Mouse (Mus musculus): ENCODE data around the gene Plekhm3.

Gene Plekhm3

GRCm38 (mm10) chr1:64790806-64791790 lies 165.5 kb downstream of the Plekhm3 start:
- DNase-seq (ENCODE audit: extremely low read depth, low read depth, low spot score), result no peak

DNA sequence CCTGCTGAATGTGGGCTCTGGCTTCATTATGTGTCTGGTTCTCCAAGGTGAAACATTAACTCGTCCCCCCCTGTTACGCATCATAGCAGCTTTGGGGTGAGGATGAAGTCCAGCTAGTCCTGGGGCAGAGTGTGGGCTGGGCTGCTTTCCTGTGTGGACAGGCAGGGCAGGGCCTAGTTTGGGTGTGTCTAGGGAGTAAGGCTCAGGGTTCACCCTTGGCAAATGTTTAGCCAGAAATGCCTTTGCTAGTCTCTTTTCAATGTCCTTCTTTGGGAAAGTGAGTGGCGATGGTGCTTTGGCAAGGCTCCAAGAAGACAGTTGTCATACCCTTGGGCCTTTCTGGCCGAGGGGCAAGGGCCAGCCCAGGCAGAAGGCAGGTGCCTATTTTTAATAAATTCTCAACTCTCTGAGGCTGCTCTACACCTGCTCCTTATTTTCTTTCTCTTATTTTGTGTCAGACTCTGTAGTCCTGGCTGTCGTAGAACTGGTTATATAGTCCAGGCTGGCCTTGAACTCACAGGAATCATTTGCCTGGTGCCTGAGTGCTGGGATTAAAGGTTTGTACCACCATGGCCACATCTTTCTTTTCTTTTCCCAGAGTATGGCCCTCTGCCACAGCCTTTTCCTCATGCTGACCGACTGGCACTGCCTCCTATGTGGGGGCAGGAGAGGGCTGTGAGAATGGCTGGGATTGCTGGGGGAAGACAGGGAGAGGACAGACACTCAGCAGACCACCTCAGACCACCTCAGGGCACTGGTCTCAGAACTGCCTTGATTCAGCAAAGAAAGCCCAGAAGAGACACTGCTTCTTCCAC lies 168.7 kb downstream of the Plekhm3 start:
- DNase-seq (ENCODE audit: extremely low read depth, low read depth, low spot score), result no peak

DNA sequence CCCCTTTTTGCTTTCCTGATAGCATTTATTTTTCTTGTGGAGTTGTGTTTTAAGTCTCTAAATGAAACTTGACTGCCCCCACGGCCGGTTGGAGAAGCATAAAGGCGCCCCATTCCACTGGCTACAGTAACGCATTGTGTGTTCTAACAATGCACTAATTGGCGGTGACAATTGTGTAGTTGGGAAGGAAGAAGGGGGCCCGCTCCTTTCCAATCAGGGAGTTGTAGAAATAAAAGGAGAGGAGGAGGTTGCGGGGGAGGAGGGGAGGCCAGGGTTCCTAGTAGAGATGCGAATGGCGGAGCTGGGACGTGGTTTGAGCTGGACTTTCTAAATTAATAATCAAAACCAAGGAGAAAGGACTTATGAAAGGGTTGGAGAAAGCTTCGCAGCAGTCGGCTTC lies 176.8 kb downstream of the Plekhm3 start:
- no peak for DNase-seq (ENCODE audit: extremely low read depth, low read depth, low spot score)

- no peak for DNase-seq (ENCODE audit: extremely low read depth, low read depth, low spot score)
Measured at GRCm38 (mm10) chr1:64779415-64779814, 177.2 kb downstream of the Plekhm3 start.

DNA sequence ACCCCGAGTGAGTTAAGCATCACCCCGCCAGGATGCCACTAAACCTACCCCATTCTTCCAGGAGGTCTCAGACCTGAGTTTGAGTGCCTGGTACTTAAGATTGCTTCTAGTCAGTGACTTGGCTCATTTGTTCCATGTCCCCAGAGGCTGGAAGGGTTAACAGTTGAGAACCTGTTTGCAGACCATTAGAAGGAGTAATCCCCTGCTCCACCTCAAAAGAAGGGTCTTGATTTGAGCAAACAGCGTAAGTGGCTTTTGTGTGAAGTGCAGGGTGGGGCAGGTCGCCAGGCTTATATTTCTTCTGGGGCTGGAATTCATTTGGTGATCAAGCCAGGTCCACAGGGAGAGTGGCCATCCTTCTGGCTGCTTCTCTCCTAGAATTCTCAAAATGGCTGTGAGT lies 183.3 kb downstream of the Plekhm3 start:
- no peak for DNase-seq (ENCODE audit: extremely low read depth, low read depth, low spot score)

DNA sequence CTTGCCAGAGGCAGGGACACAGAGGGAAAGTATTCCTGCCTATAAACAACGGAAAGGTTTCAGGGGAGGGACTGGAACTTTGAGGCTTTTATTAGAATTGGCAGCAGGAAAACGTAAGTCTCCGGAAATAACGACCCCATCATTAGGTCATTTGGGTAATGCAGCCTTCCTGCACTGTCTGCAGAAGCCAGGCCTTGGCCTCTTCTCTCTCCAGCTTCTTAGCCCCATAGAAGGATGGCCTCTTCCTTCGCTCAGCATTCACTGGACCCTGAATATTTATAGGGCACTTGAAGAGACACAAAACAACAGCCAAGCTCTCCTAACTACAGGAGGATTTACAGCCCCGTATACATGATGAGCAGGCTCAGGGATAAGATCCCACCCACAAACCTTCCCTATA lies 186.5 kb downstream of the Plekhm3 start:
- no peak for DNase-seq (ENCODE audit: extremely low read depth, low read depth, low spot score)

DNA sequence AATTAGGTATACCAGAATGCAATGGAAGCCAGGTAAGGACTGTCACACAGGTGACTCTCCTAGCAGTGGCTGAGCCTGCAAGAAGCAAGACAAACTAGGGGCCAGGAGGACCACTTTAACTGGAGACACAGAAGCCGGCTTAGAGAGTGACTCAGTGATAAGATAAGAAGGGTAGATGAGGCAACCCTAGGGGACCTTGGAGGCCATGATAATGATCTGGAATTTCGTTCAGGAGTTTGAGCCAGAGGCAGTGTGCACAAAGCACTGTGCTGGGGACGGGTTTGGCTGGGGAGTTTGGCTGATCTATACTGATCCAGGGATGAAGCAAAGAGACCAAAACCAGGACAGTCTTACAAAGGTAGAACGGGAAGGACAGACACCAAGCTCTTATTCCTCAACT lies 195.0 kb downstream of the Plekhm3 start:
- no peak for DNase-seq (ENCODE audit: extremely low read depth, low read depth, low spot score)

DNA sequence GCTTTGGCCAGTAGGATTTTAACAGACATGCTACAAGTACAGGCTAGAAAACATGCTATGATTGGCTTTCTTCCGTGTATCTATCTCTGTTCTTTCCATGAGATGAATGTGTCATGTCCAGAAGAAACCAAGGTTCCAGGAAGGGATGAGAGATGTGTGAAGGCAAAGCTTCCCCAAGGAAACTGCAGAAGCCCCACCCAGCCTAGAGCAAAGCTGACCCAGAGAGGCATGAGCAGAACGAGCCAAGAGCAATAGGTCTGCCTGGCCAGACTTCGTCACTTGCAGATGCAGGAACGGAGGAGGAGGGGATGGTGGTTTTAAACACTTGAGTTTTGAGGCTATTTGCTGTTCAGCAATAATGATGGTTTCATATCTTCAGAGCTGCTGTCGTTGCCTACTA lies 198.9 kb downstream of the Plekhm3 start:
- DNase-seq (ENCODE audit: extremely low read depth, low read depth, low spot score), result no peak

- no peak for DNase-seq (ENCODE audit: extremely low read depth, low read depth, low spot score)
Measured at GRCm38 (mm10) chr1:64757254-64757653, 199.4 kb downstream of the Plekhm3 start.

- no peak for DNase-seq (ENCODE audit: extremely low read depth, low read depth, low spot score)
Measured at GRCm38 (mm10) chr1:64756640-64757030, 200.0 kb downstream of the Plekhm3 start.

DNA sequence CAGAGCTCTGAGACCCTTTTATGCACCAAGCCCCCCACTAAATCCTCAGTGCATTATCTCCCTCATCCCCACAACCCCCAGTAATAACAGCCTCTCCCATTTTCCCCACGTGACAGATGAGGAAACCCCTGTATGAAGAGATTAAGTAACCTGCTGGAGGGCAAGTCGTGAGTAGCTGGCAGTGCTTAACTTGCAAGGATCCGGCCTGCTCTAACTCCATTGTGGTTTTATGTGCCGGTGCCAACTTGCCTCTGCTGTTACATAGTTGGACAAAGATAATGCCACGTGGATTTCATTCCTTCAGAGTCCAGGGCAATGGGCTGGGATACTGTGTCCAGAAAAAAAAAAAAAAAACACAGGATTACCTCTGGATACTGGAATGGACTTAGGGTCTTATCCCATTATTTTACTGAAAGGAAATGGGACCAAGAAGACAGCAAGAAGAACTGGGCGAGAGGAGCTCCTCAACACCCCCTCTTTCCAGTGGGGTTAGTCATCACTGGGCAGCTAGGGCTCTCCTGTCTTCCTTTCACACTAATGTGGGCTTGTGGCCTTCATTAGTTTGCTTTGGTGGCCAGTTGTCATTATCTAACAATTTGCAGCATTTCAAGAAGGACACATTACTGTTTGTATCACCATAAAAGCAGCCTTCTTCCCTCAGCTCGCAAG lies 200.5 kb downstream of the Plekhm3 start:
- DNase-seq (ENCODE audit: extremely low read depth, low read depth, low spot score), result peak; percentile 83

DNA sequence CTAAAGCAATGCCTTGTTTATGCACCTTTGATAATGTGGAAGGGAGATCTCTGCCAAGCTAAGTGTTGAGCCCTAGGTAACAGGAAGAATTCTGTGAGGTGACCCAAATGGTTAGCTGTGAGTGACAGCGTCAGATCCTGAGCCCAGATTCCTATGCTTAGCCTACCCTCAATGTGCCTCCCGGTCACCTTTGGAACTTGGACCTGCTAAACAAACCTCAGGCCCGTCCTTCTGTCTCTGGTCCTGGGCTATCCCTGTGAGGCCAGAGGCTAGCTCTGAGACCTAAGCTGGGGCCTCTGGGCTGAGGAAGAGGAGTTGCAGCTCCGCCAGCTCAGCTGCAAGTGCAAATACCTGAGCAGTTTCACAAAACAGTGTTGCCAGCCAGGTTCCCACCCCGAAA lies 202.0 kb downstream of the Plekhm3 start:
- DNase-seq (ENCODE audit: extremely low read depth, low read depth, low spot score), result no peak

DNA sequence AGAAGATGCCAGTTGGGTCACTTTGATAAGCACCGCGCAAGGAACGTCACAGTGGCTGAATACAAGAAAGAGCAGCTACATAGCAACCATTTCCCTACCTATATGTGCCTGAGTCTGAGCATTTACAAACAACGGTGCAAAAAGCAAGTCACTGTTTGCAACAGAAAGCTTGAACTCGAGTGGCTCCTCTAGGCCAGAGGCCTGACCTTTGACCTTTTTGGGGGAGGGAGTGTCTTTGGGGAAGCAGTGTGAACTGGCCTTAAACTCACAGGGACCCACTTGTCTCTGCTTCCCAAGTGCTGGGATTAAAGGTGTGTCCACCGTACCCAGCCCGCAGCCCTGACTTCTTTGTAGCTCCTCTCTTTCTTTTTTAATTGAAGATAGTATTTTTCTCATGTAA lies 203.0 kb downstream of the Plekhm3 start:
- DNase-seq (ENCODE audit: extremely low read depth, low read depth, low spot score), result no peak

- no peak for DNase-seq (ENCODE audit: extremely low read depth, low read depth, low spot score)
Measured at GRCm38 (mm10) chr1:64753109-64753508, 203.5 kb downstream of the Plekhm3 start.

DNA sequence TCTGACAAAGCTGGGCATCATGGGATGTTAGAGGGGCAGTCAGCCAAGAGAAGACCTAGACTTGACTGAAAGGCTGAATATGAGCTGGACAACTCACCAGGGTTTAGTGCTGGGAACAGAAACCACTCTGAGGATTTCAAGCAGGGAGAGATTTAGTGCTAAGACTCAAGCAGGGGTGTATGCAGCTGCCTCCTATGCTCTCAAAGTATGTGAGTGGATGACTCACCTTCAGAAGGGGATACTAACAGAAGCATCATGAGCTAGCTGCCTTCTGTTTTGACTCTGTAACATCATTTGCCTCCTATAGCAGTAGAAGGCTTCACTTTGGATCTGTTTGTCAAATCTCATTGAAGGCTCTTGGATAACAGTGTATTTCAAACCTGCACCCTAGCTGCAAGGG lies 212.0 kb downstream of the Plekhm3 start:
- DNase-seq (ENCODE audit: extremely low read depth, low read depth, low spot score), result no peak

DNA sequence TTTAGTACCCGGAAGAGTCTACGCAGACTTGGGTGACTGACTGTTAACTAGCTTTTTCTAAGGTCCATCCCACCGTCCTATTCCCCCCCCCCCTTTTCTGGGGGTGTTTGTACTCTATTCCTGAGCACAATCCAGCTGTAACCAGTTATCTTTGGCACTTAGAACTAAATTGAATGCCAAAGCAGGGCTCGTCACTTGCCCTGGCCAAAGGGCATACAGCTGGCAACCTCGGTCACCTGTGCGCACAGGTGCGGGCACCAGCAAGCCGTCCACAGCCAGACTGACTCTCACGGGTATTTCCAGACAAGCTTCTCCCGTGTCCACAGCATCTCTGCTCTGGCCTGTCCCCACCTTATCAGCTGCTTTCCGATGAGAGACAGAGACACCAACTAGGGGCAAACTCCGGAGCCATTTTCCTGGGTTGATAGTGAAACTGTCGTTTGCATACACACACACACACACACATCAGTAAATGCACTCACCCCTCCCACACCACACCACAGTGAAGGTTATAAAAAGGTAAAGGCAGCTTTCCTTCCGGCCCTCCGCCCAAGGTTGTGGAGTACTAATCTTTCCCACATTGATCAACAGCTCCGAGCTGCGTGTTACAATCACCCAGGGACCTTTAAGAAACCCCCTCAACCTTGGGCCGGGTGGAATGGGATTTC lies 213.7 kb downstream of the Plekhm3 start:
- no peak for DNase-seq (ENCODE audit: extremely low read depth, low read depth, low spot score)

GRCm38 (mm10) chr1:64738661-64739082 lies 218.0 kb downstream of the Plekhm3 start:
- no peak for DNase-seq (ENCODE audit: extremely low read depth, low read depth, low spot score)

DNA sequence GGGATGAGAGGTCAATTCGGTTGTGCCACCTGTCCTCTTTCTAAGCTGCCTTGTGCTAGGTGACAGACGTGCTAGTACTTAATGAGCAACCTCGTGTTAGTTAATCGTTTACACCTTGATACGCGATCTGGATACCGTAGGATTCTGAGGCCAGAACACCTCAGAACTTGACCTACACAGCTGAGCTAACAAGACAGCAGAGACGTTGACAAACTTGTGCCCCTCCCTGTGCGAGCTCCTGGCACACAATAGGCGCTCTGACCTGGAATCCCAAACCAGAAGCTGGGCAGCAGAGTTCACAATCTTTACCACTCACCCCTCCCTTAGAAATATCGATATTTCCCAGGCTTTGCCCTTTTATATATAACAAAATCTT lies 218.5 kb downstream of the Plekhm3 start:
- no peak for DNase-seq (ENCODE audit: extremely low read depth, low read depth, low spot score)

- DNase-seq (ENCODE audit: extremely low read depth, low read depth, low spot score), result no peak
Measured at GRCm38 (mm10) chr1:64737502-64738179, 219.0 kb downstream of the Plekhm3 start, which contains the start of gene Fzd5. TSS of gene Fzd5 (minus strand) at chr1:64737751.

Measured in fat pad, adult 2 months (tissue).